Mouse (Mus musculus) liver, adult 2 months (tissue): ENCODE measurements at regions not wholly inside any gene's neighbourhood (a gene's known extent, or its start where the extent isn't known, plus 50 kb on each side); places are given as distances from the start of the nearest gene placed in this dataset.

ENCODE experiments used
- DNase-seq: peaks from one replicate; pipeline ENCODE4 v3.0.0-alpha.2; 2011; ENCODE audit warnings: low read depth, low spot score; ENCODE audit errors: extremely low read depth
- H3K27ac ChIP-seq: fragments of 200-500 bp; replicated peaks from 2 replicates; pipeline ENCODE4 v1.5.1; 2012; ENCODE audit warnings: low read depth, mild to moderate bottlenecking, control low read depth, inconsistent platforms, low read length; ENCODE audit not compliant: insufficient read depth
- H3K27me3 ChIP-seq: fragments of 200-500 bp; 2 replicates; pipeline ENCODE4 v1.6.1; 2012; ENCODE audit warnings: mild to moderate bottlenecking, moderate library complexity, low read length, inconsistent platforms; ENCODE audit not compliant: control insufficient read depth, insufficient read depth
- H3K36me3 ChIP-seq: fragments of 200-500 bp; 2 replicates; pipeline ENCODE4 v1.6.1; 2012; ENCODE audit warnings: low read length, inconsistent platforms; ENCODE audit not compliant: control insufficient read depth, insufficient read depth
- H3K4me1 ChIP-seq: fragments of 200-500 bp; 2 replicates; pipeline ENCODE4 v1.6.1; 2011; ENCODE audit warnings: low read length; ENCODE audit not compliant: control insufficient read depth, insufficient read depth
- H3K4me3 ChIP-seq: fragments of 200-500 bp; 2 replicates; pipeline ENCODE4 v1.5.1; 2011; ENCODE audit warnings: low read depth, mild to moderate bottlenecking, control low read depth, low read length, moderate library complexity; ENCODE audit not compliant: insufficient read depth
- H3K79me2 ChIP-seq: fragments of 200-500 bp; 2 replicates; pipeline ENCODE4 v1.6.1; 2012; ENCODE audit warnings: inconsistent platforms, mild to moderate bottlenecking, low read length, moderate library complexity; ENCODE audit not compliant: control insufficient read depth, insufficient read depth
- H3K9ac ChIP-seq: fragments of 200-500 bp; 2 replicates; pipeline ENCODE4 v1.6.1; 2012; ENCODE audit warnings: low read depth, mild to moderate bottlenecking, control low read depth, inconsistent platforms, low read length
- CTCF ChIP-seq: fragments of 200-500 bp; IDR thresholded peaks from 2 replicates; pipeline ENCODE4 v1.5.1; 2011; ENCODE audit warnings: low read depth, low read length, control low read depth
- POLR2A ChIP-seq: fragments of 200-500 bp; IDR thresholded peaks from 2 replicates; pipeline ENCODE4 v1.6.1; 2011; ENCODE audit warnings: low read length, control low read depth; ENCODE audit not compliant: insufficient read depth; ENCODE audit errors: extremely low read depth
- WGBS: fragments of 180-500 bp; shearing (Covaris S2); methylation state at CpG from one replicate; pipeline ENCODE4 v1.1.7; 2018; 5-methylcytosine and 5-hydroxymethylcytosine counted together

GRCm38 (mm10) chr14:31929161-31929707 is 98.8 kb upstream of the Ankrd28 start:
- WGBS: 22% methylated on average over 12 of the region's 12 CpGs
- Histone ChIP-seq H3K4me3 (no peak overlapping the region), H3K36me3 (no peaks in the 10 kb centered on the region), H3K79me2 (no peaks in the 10 kb centered on the region), H3K27me3 (no peaks in the 10 kb centered on the region), H3K4me1 (peaks cover 6% of the 10 kb centered on the region; the same call in 1 of the 2 replicates), H3K27ac (peak overlapping the region; percentile 50), H3K9ac (peak overlapping the region; percentile 27; the same call in 1 of the 2 replicates)
- DNase-seq: peak; percentile 97
- TF ChIP-seq CTCF (no peak), POLR2A (no peak)

GRCm38 (mm10) chr14:31930367-31930766 is 98.4 kb upstream of the Galnt15 start:
- Histone ChIP-seq H3K36me3 (no peaks in the 10 kb centered on the region), H3K79me2 (no peaks in the 10 kb centered on the region), H3K27ac (peak overlapping the region; percentile 45; the same call in 1 of the 2 replicates), H3K4me1 (peaks cover 6% of the 10 kb centered on the region; the same call in 1 of the 2 replicates), H3K27me3 (no peaks in the 10 kb centered on the region), H3K4me3 (no peak overlapping the region), H3K9ac (no peak overlapping the region)
- DNase-seq: peak; percentile 76
- TF ChIP-seq POLR2A (no peak), CTCF (no peak)
- WGBS: 40% methylated on average over 9 of the region's 9 CpGs

- Histone ChIP-seq H3K4me3 (no peak overlapping the region), H3K79me2 (no peaks in the 10 kb centered on the region), H3K4me1 (peaks cover 6% of the 10 kb centered on the region; the same call in 1 of the 2 replicates), H3K9ac (no peak overlapping the region), H3K36me3 (no peaks in the 10 kb centered on the region), H3K27ac (no peak overlapping the region), H3K27me3 (no peaks in the 10 kb centered on the region)
- WGBS: 74% methylated on average over 5 of the region's 5 CpGs
- TF ChIP-seq POLR2A (no peak), CTCF (no peak)
- peak; percentile 47 for DNase-seq
Observed at GRCm38 (mm10) chr14:31931971-31932370, 96.8 kb upstream of the Galnt15 start.

- DNase-seq: no peak
- Histone ChIP-seq H3K36me3 (no peaks in the 10 kb centered on the region), H3K79me2 (no peaks in the 10 kb centered on the region), H3K4me3 (no peak overlapping the region), H3K27ac (no peak overlapping the region), H3K27me3 (no peaks in the 10 kb centered on the region), H3K4me1 (peaks cover 6% of the 10 kb centered on the region; the same call in 1 of the 2 replicates), H3K9ac (no peak overlapping the region; the same call in 1 of the 2 replicates)
- TF ChIP-seq POLR2A (no peak), CTCF (no peak)
- 45% methylated on average over 9 of the region's 9 CpGs for WGBS
Observed at GRCm38 (mm10) chr14:31933441-31933840, 95.3 kb upstream of the Galnt15 start.

- H3K9ac ChIP-seq: peak overlapping the region; percentile 24; the same call in 1 of the 2 replicates
- TF ChIP-seq POLR2A: no peak
- TF ChIP-seq CTCF: no peak
- no peak for DNase-seq
Observed at GRCm38 (mm10) chr14:31933841-31934271, 94.9 kb upstream of the Galnt15 start.

GRCm38 (mm10) chr14:31934321-31934720 is 94.5 kb upstream of the Galnt15 start:
- DNase-seq: no peak
- no peaks in the 10 kb centered on the region for H3K27me3 ChIP-seq
- WGBS: 35% methylated on average over 5 of the region's 6 CpGs
- H3K79me2 ChIP-seq: no peaks in the 10 kb centered on the region
- H3K36me3 ChIP-seq: no peaks in the 10 kb centered on the region
- no peak for TF ChIP-seq CTCF
- no peak for TF ChIP-seq POLR2A
- no peak overlapping the region for H3K4me3 ChIP-seq
- no peak overlapping the region; the same call in 1 of the 2 replicates for H3K27ac ChIP-seq
- peaks cover 6% of the 10 kb centered on the region; the same call in 1 of the 2 replicates for H3K4me1 ChIP-seq
- no peak overlapping the region for H3K9ac ChIP-seq

More at GRCm38 (mm10) chr14:31933841-31934271, 94.9 kb upstream of the Galnt15 start:
- Histone ChIP-seq H3K4me1 (peaks cover 6% of the 10 kb centered on the region; the same call in 1 of the 2 replicates), H3K4me3 (no peak overlapping the region), H3K27me3 (no peaks in the 10 kb centered on the region), H3K27ac (0 out of 2 replicates have a peak overlapping the region, but pooled peaks have one; percentile 19), H3K79me2 (no peaks in the 10 kb centered on the region), H3K36me3 (no peaks in the 10 kb centered on the region)
- WGBS: 31% methylated on average over 13 of the region's 13 CpGs
